Mouse (Mus musculus) kidney, embryonic 14.5 days (tissue): ENCODE data around the gene Enc1. TPM values are rescaled to one million over a fixed set of nuclear protein-coding genes. Genes with fewer than 3 reads are reported as not detected.

ENCODE experiments used
- ATAC-seq: fragments of 200-750 bp; cut with Nextera tagmentation; 2 replicates; pipeline ENCODE4 v1.8.0; 2017; ENCODE audit warnings: moderate number of reproducible peaks, mild to moderate bottlenecking, moderate TSS enrichment, moderate library complexity; ENCODE audit not compliant: low FRiP score, low TSS enrichment
- H3K27ac ChIP-seq: fragments of 300-500 bp; sonication (generic); 2 replicates; pipeline ENCODE4 v1.5.1; 2014; ENCODE audit warnings: low read depth, mild to moderate bottlenecking, low read length, moderate library complexity, mixed read lengths
- H3K27me3 ChIP-seq: fragments of 300-500 bp; sonication (generic); 2 replicates; pipeline ENCODE4 v1.6.1; 2014; ENCODE audit warnings: mild to moderate bottlenecking, low read length; ENCODE audit not compliant: control insufficient read depth, insufficient read depth
- H3K36me3 ChIP-seq: fragments of 300-500 bp; sonication (generic); 2 replicates; pipeline ENCODE4 v1.6.1; 2014; ENCODE audit warnings: low read length, mixed read lengths; ENCODE audit not compliant: control insufficient read depth, insufficient read depth
- H3K4me1 ChIP-seq: fragments of 300-500 bp; sonication (generic); 2 replicates; pipeline ENCODE4 v1.6.1; 2014; ENCODE audit warnings: low read length, mixed read lengths; ENCODE audit not compliant: control insufficient read depth, insufficient read depth
- H3K4me2 ChIP-seq: fragments of 300-500 bp; sonication (generic); replicated peaks from 2 replicates; pipeline ENCODE4 v1.6.1; 2014; ENCODE audit warnings: low read depth, mild to moderate bottlenecking, low read length
- H3K4me3 ChIP-seq: fragments of 300-500 bp; sonication (generic); 2 replicates; pipeline ENCODE4 v1.5.1; 2014; ENCODE audit warnings: mild to moderate bottlenecking, low read length
- H3K9ac ChIP-seq: fragments of 300-500 bp; sonication (generic); 2 replicates; pipeline ENCODE4 v1.6.1; 2014; ENCODE audit warnings: low read depth, mild to moderate bottlenecking, low read length, moderate library complexity
- H3K9me3 ChIP-seq: fragments of 300-500 bp; sonication (generic); 2 replicates; pipeline ENCODE4 v1.6.1; 2016; ENCODE audit warnings: low read length; ENCODE audit not compliant: control insufficient read depth
- WGBS: fragments of 180-500 bp; shearing (Covaris S2); extraction: QIAGEN DNeasy Blood & Tissue Kit; methylation state at CpG from one replicate; pipeline ENCODE4 v1.1.7; 2014; 5-methylcytosine and 5-hydroxymethylcytosine counted together
- polyA plus RNA-seq: library from polyadenylated mRNA; unstranded; fragments of >200 nt; fragmentation: Nextera tagmentation; extraction: Ambion mirVana; gene quantifications from 2 replicates; pipeline ENCODE4 v1.2.1, GENCODE M21; 2014

Enc1 gene
- polyA plus RNA-seq, 1 experiment from 2014 or later = 14.2 TPM

DNA sequence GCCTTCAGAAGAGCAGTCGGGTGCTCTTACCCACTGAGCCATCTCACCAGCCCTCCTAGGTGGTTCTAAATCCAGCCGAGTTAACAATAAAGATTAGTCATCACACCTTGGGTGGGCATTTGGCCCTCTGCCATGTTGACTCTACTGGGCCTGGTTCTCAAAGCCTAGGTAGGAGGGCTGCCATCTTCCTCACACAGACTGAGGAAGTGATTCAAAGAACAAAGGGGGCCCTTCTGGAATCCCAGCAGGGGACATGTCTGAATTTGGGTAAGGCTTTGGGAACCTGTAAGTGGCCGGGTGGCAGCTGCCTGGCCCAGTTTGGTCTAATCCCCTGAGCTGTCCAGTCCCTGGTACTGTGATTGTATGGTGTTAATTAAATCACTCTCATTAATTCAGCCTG lies 3.2 kb upstream of the Enc1 start:
- ATAC-seq = no peak
- peaks cover 8% of the 10 kb centered on the region for H3K4me1 ChIP-seq
- H3K27me3 ChIP-seq = no peaks in the 10 kb centered on the region
- no peak overlapping the region for H3K4me3 ChIP-seq
- no peak overlapping the region; the same call in 1 of the 2 replicates for H3K27ac ChIP-seq
- H3K9me3 ChIP-seq = no peaks in the 10 kb centered on the region
- no peaks in the 10 kb centered on the region for H3K36me3 ChIP-seq
- no peak overlapping the region for H3K4me2 ChIP-seq
- 62% methylated on average over 3 of the region's 3 CpGs for WGBS
- H3K9ac ChIP-seq = no peak overlapping the region

DNA sequence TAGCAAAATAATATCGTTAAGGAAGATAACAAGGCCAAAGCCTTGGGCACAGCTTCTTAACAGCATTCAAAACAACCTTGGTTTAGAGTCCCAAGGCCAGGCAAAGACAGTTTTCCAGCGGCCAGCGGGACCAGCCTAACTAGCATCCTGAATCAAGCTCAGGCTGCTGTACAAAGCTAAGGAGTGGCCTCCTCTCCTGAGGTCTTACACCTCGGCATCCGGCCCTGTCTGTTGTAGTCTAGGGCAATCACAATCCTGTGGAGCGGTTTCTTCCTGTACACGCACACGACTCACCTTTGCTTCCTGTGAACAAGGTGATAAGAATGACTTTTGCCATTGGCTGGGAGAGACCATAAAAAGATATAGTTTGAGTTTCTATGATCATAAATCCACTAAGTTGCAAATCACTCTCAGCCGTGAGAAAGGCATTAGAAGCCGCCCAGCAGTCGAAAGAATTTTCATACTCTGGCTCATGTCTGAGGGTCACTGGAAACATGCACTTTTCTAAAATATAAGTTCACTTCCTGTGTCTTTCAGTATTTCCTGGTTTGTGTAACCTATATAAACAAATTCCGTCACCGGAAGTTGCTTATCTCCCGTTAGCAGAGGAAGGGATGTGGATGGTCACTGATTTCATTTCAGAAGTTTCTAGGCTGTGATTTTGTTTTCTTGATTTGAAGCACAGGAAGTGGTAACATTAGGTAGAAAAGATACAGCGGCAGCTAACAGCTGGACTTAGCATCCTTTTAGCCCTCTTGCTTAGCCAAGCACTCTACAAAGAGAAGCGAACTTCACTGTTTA lies 2.5 kb upstream of the Enc1 start:
- no peak overlapping the region for H3K4me2 ChIP-seq

DNA sequence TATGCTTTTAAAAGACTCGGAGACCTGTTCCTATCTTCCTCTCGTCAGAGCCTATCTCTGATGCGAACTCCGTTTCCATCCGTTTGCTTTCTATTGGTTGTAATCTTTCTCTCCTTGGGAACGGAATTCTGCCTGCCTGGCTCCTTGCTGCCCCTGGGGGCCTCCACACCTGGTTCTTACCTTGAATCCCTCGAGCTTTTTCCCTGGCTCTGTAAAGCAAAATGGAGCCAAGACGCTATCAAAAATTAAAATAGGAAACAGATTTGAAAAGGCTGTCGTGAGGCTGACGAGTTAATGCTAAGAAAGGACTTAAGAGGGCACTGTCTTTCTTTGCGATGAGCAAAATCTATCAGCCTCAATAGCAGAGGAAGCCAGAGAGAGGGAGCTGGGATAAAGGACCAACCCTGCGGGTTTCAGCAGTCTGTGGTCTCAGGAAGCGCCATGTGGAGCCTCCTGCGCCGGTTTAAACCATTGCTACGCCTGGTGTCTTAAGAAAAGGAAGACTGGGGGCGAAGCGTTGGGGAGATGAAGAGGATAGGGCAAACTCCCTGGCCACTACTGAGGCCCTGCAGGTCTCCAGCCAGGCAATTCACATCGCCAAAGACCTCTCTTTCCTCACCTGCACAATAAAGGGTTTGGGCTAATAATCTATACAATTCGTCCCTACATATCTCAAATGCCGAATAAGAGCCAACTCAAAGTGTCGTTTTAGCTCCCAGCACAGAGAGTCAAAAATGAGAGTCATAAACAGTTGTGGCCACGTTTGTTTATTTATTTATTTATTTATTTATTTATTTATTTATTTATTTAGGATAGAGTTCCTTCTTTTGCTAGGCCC lies 1.3 kb upstream of the Enc1 start:
- Histone ChIP-seq H3K4me1 (peaks cover 22% of the 10 kb centered on the region), H3K9me3 (no peaks in the 10 kb centered on the region), H3K4me3 (peak overlapping the region; percentile 89; the same call in 1 of the 2 replicates), H3K27me3 (no peaks in the 10 kb centered on the region), H3K27ac (peak overlapping the region; percentile 98; the same call in 1 of the 2 replicates), H3K36me3 (no peaks in the 10 kb centered on the region), H3K4me2 (peak overlapping the region; percentile 97), H3K9ac (no peak overlapping the region)
- ATAC-seq = peak; percentile 30; the same call in 1 of the 2 replicates
- 7% methylated on average over 23 of the region's 23 CpGs for WGBS

More for the DNA sequence above, 2.5 kb upstream of the Enc1 start:
- ATAC-seq = no peak
- Histone ChIP-seq H3K4me1 (peaks cover 11% of the 10 kb centered on the region), H3K27me3 (no peaks in the 10 kb centered on the region), H3K27ac (peak overlapping the region; percentile 53; the same call in 1 of the 2 replicates), H3K9me3 (no peaks in the 10 kb centered on the region), H3K4me3 (no peak overlapping the region), H3K36me3 (no peaks in the 10 kb centered on the region), H3K9ac (no peak overlapping the region)
- 48% methylated on average over 16 of the region's 16 CpGs for WGBS

DNA sequence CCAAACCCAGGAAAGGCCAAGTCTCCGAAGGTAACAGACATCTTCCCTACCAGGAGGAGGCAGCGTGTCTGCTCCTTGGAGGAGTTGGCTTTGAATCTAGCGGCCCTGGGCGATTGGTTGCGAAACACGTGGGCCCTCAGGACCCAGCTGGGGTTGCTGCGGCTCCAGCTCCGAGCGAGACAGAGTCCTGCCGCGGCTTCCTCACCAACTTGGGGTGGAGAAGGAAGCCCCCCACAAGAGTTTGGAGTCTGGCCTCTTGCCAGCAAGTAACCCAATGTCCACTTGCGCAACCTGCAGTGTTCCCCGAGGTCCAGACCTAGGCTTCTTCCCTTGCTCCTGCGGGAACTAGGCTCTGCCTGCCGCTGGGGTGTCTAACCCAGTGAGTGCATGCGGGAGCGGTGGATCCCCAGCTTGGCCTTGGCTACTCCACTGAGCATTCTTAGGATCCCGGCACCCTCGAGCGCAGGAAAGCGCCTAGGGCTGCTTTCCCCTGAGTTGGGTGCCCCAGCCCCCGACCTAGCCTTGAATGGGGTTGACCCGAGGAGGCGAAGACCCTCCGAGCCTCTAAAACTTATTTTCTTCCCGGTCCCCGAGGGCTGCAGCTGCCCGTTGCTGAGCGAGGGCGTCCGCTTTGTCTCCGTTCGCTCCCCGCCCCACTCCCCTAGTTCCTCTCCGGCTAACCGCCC lies 483 bp upstream of the Enc1 start:
- whole genome bisulfite sequencing = under 1% methylated on average over 35 of the region's 36 CpGs

DNA sequence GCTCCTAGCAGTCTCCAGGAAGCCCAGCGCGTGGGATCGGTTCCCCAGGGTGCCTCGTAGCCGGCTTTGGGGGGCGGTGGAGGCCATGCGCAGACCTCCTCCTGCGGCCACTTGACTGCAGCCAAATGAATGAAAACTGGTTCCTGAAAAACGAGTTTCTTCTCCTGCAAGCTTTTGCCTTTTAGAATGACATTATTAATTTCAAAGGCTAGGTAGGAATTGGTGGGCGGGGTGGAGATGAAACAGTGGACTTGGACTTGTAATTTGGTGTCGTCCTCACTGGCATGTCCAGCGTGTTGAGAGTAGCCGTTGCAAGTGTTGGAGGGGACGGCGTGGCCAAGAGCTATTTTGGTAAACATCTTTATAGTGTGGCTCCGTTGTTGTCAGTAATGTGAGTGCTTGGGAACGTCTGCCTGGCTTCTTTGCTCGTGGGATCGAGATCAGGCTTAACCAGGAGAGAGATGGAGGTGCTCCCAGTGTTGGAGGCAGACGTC lies 929 bp downstream of the Enc1 start:
- peak overlapping the region; percentile 98 for H3K27ac ChIP-seq
- no peak for ATAC-seq
- 0% methylated on average over 20 of the region's 20 CpGs for WGBS
- no peaks in the 10 kb centered on the region for H3K9me3 ChIP-seq
- H3K4me2 ChIP-seq = peak overlapping the region; percentile 97
- H3K9ac ChIP-seq = peak overlapping the region; percentile 95
- peak overlapping the region; percentile 89 for H3K4me3 ChIP-seq
- peaks cover 40% of the 10 kb centered on the region for H3K4me1 ChIP-seq
- peaks cover 23% of the 10 kb centered on the region for H3K36me3 ChIP-seq
- no peaks in the 10 kb centered on the region for H3K27me3 ChIP-seq

More for the DNA sequence above, 483 bp upstream of the Enc1 start:
- Histone ChIP-seq H3K9ac (peak overlapping the region; percentile 95), H3K36me3 (peaks cover 9% of the 10 kb centered on the region), H3K4me3 (peak overlapping the region; percentile 89), H3K9me3 (no peaks in the 10 kb centered on the region), H3K27ac (peak overlapping the region; percentile 98), H3K4me2 (peak overlapping the region; percentile 97), H3K27me3 (no peaks in the 10 kb centered on the region), H3K4me1 (peaks cover 30% of the 10 kb centered on the region)
- peak; percentile 67 for ATAC-seq

DNA sequence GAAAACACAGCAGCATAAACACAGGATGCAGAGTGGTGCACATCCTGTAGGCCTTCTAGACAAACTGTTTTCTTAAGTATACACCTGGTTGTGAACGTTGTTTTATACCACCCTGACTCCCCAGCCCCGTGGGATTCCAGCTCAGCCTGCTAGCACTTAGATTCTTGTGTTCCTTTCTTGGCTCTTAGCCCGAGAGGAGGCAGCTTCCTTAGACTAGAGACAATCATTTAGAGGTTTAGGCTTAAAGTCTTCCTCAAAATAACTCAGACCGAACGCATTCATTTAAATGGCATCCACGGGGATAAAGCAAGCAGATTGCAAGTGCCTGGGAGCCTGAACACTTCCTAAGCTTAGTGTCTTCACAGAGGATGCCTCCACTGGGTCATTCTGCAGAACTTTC lies 1.8 kb downstream of the Enc1 start:
- Histone ChIP-seq H3K27me3 (no peaks in the 10 kb centered on the region), H3K36me3 (peaks cover 31% of the 10 kb centered on the region), H3K4me2 (peak overlapping the region; percentile 97), H3K9me3 (no peaks in the 10 kb centered on the region), H3K27ac (no peak overlapping the region), H3K4me3 (peak overlapping the region; percentile 89), H3K9ac (peak overlapping the region; percentile 95), H3K4me1 (peaks cover 42% of the 10 kb centered on the region)
- ATAC-seq = no peak
- 1% methylated on average over 6 of the region's 6 CpGs for WGBS

DNA sequence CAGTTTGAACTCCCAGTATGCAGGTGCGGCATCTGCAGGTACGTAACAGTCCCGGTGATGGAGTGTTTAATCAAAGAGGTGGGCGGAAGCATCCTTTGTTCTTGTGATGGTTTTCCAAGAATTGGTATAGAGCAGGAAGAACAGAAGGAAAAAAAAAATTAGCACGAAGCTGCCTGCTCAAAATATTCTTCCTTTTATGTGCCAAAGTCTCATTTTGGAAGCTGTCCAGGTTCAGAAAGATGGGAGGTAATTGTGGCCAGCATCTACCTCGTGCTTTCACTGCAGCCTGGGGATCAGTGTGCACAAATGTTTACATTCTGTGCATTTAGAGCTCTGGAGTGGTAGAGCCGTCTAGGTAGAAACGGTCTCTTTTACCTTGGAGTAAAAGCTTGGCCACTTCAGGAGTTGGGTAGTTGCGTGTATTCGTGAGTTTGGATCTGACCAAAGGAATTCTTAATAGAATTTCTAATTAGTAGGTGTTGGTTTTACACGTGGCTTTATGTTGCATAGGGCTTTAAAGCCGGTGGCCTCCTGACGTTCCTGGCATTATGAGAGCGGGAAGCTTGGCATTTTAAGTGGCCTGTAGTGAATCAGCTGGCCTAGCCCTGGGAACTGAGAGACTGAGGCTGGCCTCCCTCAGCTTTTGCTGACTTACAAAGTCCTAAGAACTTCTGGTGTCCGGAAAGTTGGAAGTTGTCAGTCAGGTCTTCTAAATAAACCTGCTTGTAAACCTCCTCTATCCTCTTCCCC lies 3.2 kb downstream of the Enc1 start:
- peak overlapping the region; percentile 97 for H3K4me2 ChIP-seq
- peak overlapping the region; percentile 89 for H3K4me3 ChIP-seq
- no peaks in the 10 kb centered on the region for H3K27me3 ChIP-seq
- H3K4me1 ChIP-seq = peaks cover 52% of the 10 kb centered on the region
- no peaks in the 10 kb centered on the region for H3K9me3 ChIP-seq
- peak overlapping the region; percentile 95; the same call in 1 of the 2 replicates for H3K9ac ChIP-seq
- H3K36me3 ChIP-seq = peaks cover 46% of the 10 kb centered on the region
- WGBS = 24% methylated on average over 15 of the region's 15 CpGs
- H3K27ac ChIP-seq = no peak overlapping the region
- no peak for ATAC-seq

DNA sequence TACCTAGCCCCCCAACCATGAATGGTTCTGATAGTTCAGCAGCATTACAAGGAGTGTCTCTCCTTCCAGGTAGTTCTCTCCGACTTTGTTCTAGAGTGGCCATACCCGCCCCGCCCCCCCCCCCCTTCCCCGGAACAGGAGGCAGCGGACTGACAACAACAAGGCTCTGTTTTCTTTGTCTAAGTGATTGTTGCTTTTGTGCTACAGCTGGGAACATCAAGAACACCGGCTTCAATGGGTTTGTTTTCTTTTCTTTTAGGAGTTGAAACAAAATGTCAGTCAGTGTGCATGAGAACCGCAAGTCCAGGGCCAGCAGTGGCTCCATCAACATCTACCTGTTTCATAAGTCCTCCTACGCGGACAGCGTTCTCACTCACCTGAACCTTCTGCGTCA lies 3.8 kb downstream of the Enc1 start:
- Histone ChIP-seq H3K4me1 (peaks cover 53% of the 10 kb centered on the region), H3K27ac (no peak overlapping the region), H3K27me3 (no peaks in the 10 kb centered on the region), H3K4me2 (peak overlapping the region; percentile 97), H3K9me3 (no peaks in the 10 kb centered on the region), H3K9ac (no peak overlapping the region), H3K4me3 (peak overlapping the region; percentile 89; the same call in 1 of the 2 replicates), H3K36me3 (peaks cover 51% of the 10 kb centered on the region)
- WGBS = 46% methylated on average over 11 of the region's 11 CpGs
- ATAC-seq = no peak
